In the genomic region with DNA sequence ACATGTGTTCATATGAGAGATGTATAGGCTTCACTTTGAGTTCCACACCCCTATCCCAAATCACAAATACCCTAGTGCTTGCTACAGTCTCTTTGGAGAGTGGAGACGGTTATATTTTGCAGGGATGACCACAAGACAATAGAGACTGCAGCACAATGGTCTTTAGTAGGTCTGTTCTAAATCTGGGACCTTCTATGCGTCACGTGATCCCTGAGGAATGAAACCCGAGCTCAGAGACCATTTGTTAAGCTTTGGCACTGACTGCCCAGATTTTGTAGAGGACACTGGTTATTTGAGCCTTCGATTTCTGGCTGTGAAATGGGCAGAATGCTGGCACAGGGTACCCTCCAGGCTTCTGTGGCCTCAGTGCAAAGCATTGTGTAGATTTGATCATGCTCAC, we compare ENCODE assay signal across 23 mouse cellular contexts. TPM values are rescaled to one million over a fixed set of nuclear protein-coding genes. Genes with fewer than 3 reads are reported as not detected.
"Had no signal": no experiment of that assay in that cellular context is flagged by ENCODE, and none has a peak within 500 bp of the region (broad histone marks: within the 10 kb centered on the region; RNA-seq: fewer than 3 reads in every experiment).

No protein-coding gene starts in this region.

- DNase-seq: liver, postnatal 0 days; lung, adult 2 months; lung, postnatal 14 days; lung, postnatal 36 days; retina, postnatal 1 day; right cerebral cortex, adult 18-20 months; right cerebral cortex, postnatal 25 days; right cerebral cortex, postnatal 4 days; spleen, adult 18-20 months; thymus, adult 18-20 months; thymus, postnatal 14 days; thymus, postnatal 36 days had no signal

- H3K4me3 ChIP-seq: lung, embryonic 15.5 days; megakaryocyte, embryonic 14.5 days; midbrain, embryonic 13.5 days; midbrain, embryonic 15.5 days; neural tube, embryonic 13.5 days; neural tube, embryonic 15.5 days had no signal

- H3K36me3 ChIP-seq: lung, embryonic 15.5 days; midbrain, embryonic 13.5 days; midbrain, embryonic 15.5 days; neural tube, embryonic 13.5 days; neural tube, embryonic 15.5 days had no signal

- H3K4me2 ChIP-seq: lung, embryonic 15.5 days; midbrain, embryonic 11.5 days; midbrain, embryonic 13.5 days; midbrain, embryonic 15.5 days; neural tube, embryonic 13.5 days; neural tube, embryonic 15.5 days had no signal

- H3K27me3 ChIP-seq: lung, embryonic 15.5 days; midbrain, embryonic 13.5 days; midbrain, embryonic 15.5 days; neural tube, embryonic 15.5 days had no signal

RNA-seq across cellular contexts. Expression of a gene that starts 12.8 kb away (rescaled TPM):
- total RNA-seq: megakaryocyte progenitor cell, adult 5-6 weeks; monocyte, adult 5-6 weeks had no signal
- polyA plus RNA-seq: macrophage; small intestine, adult 2 months had no signal
